Mouse (Mus musculus): ENCODE results near the gene Rdh16f1.
"Not testable (repeated sequence)": the region's sequence is repeated elsewhere in the genome, so short reads cannot be mapped to it uniquely, and the experiment has no call there.

The Rdh16f1 gene

GRCm38 (mm10) chr10:127748847-127749612, 10.6 kb upstream of the Rdh16f1 start:
- no peak for ATAC-seq (ENCODE audit: insufficient number of reproducible peaks, low FRiP score, low TSS enrichment)

DNA sequence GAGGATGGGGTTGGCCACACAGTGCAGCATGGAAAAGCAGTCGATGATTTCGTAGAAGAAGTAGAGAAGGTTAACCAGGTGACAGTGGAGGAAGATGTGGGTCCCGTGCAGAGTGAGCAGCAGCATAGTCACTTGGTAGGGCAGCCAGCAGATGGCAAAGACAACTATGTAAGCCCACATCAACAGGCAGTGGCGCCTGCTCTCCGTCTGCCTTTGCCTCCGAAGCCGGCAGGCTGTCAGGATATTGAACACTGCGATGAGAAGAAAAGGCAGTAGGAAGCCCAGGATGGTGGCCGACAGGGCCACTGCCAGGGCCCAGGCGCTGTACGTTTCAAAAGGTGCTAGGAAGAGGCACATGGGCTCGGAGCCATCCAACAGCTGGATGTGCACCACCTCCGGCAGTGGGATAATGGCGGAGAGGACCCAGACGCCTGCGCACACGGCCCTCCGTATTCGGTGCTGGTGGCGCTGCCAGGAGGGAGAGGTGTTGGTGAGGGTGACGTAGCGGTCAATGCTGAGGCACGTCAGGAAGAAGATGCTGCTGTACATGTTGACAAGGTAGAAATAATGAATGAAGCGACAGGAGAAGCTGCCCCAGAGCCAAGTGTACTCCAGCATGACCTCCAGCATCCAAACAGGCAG, 9.3 kb upstream of the Rdh16f1 start:
- ATAC-seq (ENCODE audit: insufficient number of reproducible peaks, low FRiP score, low TSS enrichment), result no peak

- ATAC-seq (ENCODE audit: insufficient number of reproducible peaks, low FRiP score, low TSS enrichment), result no peak
These were observed 8.0 kb upstream of the Rdh16f1 start, which contains the start of gene Gpr182 for GRCm38 (mm10) chr10:127751548-127751947. Gene Gpr182 (minus strand): TSS chr10:127751732.

DNA sequence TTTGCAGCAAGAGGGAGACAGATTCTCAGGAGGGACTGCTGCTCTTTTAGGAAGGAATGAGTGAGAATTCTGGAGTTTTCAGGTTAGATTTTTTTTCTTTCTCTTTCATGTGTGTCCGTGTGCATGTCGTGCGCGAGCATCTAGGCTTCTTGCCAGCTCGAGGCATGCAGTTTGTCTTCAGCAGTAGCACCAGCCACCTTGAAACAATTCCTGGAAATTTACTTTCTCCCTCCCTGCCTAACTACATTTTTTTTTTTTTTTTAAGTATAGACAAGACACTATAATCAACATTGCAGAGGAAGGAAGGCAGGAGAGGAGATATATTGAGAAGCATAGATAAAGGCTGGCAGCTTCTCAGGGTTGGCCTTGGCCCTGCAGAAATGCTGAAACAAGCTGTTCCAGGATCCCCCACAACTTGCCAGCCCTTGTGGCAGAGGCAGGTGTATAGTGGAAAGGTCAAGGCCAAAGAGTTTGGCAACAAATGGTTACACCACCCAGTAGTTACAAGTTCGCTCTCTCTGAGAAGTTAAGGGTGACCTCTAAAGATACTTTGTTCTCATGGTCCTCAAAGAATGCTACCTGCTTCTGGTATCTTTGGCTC, 4.9 kb upstream of the Rdh16f1 start:
- ATAC-seq (ENCODE audit: insufficient number of reproducible peaks, low FRiP score, low TSS enrichment), result no peak

DNA sequence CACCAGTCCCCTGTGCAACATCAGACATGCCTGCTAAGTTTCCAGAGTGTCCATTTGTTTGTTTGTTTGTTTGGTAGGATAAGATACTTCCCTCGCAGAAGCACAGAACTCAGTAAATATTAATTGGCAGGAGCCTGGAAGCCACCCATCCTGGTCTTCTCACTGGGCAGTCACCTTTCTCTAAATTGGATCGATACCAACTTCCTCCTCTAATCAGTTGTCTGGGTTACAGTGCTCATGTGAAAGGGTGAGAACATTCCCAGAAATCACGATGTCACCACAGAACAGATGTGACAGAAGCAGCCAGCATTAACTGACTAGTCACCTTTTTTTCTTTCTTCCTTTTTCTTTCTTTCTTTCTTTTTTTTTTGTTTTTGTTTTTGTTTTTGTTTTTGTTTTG, 4.3 kb upstream of the Rdh16f1 start:
- no peak for ATAC-seq (ENCODE audit: insufficient number of reproducible peaks, low FRiP score, low TSS enrichment)

DNA sequence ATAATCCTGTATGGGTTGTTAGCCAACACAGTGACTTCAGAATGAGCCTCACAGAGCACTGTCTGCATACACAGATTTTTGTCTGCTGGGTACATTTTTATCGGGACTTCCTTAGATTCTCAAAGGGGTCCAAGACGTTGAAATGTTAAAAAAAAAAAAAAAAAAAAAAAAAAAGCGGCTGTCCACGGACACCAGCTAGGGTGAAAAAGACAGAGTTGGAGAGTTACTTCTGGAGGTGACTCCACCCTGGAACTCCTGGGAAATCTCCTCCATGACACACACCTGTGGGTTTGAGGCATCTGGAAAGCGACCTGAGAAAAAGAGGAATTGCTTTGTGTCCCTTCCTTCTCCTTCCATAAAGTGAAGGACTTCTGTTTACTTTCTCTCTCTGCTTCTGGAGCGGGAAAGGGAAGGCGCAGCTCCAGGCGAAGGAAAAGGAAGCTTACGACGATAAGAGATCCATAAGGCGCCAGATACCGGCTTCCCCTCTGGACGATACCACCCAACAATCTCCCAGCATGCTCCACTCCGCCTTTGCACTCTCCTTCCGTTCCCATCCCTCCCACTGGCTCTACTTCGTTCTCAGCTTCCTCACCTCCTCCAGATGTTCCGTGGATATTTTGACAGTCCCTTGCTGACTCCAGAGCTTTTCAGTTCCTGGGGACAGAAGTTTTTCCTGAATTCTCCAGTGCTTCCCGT, 3.7 kb upstream of the Rdh16f1 start:
- ATAC-seq (ENCODE audit: insufficient number of reproducible peaks, low FRiP score, low TSS enrichment), result no peak

GRCm38 (mm10) chr10:127762926-127763325, 3.3 kb downstream of the Rdh16f1 start:
- not testable (repeated sequence) for ATAC-seq (ENCODE audit: insufficient number of reproducible peaks, low FRiP score, low TSS enrichment)

DNA sequence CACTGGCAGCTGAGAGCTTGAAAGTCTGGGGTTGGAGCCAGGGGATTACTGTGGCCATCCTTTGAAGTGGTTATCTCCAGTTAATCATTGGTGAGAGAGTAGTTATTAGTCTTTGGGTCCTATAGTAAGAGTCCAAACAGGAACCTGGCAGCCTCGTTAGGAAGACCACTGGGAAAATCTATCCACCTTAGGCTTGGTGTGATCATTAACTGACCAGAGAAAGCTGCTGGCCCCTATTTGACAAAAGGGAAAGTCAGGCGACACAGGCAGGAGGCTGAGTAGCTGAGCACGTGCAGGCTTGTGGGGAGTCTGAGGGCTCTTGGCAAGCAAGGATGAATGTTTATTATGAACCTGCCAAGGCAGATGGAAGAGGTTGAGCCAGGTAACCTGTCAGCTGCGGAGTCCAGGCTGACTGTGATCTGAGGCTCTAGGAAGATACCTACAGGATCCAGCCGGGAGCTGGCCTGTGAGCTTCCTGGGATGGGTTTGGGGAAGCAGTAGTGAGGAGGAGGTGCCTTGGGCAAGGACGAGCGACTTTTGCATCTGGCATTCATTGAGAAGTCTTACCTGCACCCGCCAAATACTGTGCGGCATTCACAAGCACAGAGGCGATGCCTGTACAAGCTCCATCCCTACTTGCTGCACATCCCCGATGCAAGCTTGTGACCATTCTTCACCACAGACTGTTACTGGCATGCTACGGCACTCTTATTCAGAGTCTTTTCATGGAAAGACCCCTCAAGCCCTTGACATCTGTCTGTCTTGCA, 4.5 kb downstream of the Rdh16f1 start:
- peak; percentile 52; the same call in 1 of the 2 replicates for ATAC-seq (ENCODE audit: insufficient number of reproducible peaks, low FRiP score, low TSS enrichment)

DNA sequence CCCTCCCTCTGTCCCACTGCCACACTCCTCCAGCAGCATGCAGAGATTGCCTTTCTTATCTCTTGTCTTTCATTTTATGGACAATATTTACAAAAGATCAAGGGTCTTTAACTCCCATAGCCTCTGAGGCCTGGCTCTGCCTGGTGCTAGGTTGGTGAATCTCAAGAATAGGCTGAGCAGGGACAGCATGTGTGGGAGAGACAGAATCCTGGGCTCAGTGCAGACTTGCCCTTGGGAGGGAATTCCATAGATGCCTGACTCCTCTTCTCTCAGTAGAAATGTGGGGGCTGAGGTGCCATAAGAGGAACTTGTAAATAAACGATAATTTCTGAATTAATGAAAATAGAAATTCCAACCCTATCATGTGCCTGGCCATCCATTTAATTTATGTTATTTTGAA, 7.0 kb downstream of the Rdh16f1 start:
- no peak for ATAC-seq (ENCODE audit: insufficient number of reproducible peaks, low FRiP score, low TSS enrichment)

DNA sequence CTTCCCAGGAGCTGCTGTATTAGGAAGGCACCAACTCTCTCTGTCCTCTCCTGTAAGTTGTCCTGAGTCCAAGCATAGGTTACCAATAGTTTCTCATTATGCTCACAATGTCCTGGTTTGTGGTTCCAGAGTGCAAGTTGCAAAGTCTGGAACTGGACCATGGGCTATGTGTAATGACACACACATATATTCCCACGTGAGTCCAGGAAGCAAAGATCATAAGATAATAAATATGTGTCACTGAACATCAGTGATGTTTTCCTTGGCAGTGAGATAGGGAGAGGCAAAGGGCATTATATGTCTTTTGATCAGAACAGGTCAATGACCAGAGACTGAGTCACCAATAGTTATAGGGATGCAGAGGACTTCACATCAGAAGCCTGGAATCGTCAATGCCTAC, 16.4 kb downstream of the Rdh16f1 start, which contains the start of gene Rdh9:
Gene Rdh9 (plus strand): TSS at position 376 of the 400 bp plus-strand sequence.
- ATAC-seq (ENCODE audit: insufficient number of reproducible peaks, low FRiP score, low TSS enrichment), result no peak

DNA sequence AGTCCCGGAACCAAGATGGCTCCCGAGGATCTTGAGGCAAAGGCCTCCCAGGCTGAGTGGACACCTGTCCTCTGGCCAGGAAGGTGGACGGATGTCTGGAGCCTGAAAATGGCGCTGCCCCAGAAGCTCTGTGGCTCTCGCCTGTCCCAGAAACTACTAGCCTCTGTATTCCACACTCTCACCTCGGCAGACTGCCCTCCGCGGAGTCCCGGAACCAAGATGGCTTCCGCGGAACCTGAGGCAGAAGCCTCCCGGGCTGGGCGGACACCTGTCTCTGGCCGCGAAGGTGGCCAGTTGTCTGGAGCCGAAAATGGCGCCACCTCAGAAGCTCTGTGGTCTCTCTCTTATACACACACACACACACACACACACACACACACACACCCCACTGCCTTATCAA, 22.7 kb downstream of the Rdh16f1 start:
- not testable (repeated sequence) for ATAC-seq (ENCODE audit: insufficient number of reproducible peaks, low FRiP score, low TSS enrichment)

GRCm38 (mm10) chr10:127785411-127785810, 25.8 kb downstream of the Rdh16f1 start:
- ATAC-seq (ENCODE audit: insufficient number of reproducible peaks, low FRiP score, low TSS enrichment), result not testable (repeated sequence)

DNA sequence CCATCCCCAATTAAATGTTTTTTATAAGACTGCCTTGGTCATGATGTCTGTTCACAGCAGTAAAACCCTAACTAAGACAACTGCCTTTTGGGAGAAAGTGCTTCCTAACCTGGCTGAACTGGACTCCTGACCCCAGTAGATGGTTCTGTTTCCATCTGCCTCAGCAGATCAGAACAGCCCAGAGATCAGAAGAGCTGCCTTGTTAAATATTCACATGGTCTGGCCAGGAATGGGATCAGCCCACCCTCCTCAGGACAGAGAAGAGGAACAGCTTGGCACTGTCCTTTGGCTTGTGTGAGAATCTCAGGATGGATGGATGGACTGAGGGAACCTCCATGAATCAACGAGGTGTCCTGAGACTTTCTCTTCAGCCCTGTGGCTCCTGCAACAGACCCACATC, 39.7 kb downstream of the Rdh16f1 start:
- no peak for ATAC-seq (ENCODE audit: insufficient number of reproducible peaks, low FRiP score, low TSS enrichment)

DNA sequence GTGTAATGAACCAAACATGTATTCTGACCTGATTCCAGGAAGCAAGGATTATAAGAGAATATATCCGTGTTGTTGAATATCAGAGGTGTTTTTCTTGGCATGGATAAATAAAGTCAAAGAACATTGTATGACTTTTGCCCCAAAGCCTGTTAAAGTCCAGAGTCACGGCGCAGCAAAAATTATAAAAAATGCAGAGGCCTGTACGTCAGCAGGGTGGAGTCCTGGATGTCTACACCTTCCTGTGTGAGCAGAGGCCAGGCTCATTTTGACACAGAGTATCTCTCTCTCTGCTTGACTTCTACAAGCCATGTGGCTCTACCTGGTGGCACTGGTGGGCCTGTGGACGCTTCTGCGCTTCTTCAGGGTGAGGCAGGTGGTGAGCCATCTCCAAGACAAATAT, 41.3 kb downstream of the Rdh16f1 start, which contains the start of gene Rdh16:
Gene Rdh16 (plus strand): TSS at position 262 of the 400 bp plus-strand sequence.
- no peak for ATAC-seq (ENCODE audit: insufficient number of reproducible peaks, low FRiP score, low TSS enrichment)

DNA sequence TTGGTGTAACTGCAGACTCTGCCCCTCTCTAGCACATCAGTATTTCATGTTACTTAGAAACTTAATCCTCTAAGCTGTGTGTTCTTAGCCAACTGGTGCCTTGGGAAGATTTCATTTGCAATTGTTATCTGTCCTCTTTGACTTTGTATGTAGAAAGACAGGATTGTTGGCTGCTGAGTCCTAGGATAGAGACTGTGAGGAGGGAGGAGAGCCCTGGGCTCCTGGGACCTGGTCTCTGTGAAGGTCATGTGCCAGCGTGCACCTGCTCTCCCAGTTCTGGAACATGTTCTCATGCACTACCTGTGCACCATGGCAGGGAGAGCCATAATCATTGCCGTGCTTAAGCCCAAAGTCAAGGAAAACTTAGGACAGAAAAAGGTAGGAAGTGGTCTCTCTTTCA, 42.0 kb downstream of the Rdh16f1 start:
- no peak for ATAC-seq (ENCODE audit: insufficient number of reproducible peaks, low FRiP score, low TSS enrichment)

DNA sequence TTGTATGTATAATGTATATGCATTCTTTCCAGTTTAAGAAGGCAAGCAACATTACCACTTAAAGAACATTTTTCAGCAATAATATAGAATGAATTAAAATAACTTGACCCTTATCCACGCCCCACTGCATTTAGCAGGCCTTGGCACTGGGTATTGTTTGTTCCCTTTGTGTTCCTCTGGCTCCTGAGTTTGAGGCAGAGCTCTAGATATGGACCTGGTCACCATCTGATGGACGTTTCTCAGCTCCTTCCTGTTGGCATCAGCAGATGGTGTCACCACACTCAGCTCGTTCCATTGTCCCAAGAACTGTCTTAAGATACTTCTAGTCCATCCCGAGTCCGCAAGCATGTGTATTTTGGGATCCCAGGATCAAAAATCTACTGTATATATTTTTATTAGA, 42.6 kb downstream of the Rdh16f1 start:
- no peak for ATAC-seq (ENCODE audit: insufficient number of reproducible peaks, low FRiP score, low TSS enrichment)

DNA sequence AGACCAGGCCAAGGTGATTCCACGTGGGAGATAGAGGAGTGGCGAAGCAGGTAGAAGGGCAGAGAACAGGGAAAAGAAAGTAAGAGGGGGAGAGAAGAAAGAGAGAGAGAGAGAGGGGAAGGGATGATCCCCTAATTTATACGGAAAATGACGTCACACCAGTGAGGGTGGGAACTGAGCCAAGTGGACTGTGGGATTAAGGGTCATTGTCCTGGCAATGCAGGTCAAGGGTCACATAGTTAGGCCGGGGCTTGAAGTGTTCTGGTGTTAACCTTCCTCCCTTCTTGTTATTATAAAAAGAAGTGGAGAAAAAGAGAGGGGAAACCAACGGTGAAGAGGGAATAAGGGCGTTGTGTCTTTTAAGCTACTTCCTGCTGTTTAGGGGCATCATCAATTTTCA, 44.8 kb downstream of the Rdh16f1 start:
- no peak for ATAC-seq (ENCODE audit: insufficient number of reproducible peaks, low FRiP score, low TSS enrichment)

- no peak for ATAC-seq (ENCODE audit: insufficient number of reproducible peaks, low FRiP score, low TSS enrichment)
These were observed 56.3 kb downstream of the Rdh16f1 start for GRCm38 (mm10) chr10:127815888-127816287.

DNA sequence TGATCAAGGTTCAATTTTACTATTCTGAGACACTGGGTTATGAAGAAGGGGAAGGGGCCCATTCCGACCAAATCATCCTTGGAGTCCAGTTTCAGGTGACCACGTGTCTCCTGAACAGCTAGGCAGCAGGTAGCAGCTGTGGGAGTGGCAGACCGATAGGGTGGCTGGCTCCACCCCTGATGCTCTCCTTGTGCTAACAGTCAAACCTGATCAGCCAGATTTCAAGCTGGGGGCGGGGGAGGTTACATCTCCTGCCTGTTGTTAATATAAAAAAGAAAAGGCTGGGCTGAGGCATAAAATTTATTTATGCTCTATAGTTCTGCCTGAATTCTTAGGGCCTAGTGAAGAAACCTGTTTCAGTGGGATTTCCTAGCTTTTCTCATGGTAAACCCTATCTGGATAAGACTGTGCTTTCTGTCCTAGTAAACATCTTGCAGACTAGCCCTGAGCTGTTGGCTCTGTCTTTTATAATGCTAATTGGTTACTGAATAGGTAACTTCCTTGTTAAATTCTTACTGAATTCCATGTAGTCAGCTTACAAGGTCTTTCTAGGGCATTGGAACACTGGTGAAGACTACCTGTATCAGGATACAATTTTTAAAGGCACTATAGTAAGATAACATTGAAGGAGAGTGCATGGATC, 57.8 kb downstream of the Rdh16f1 start:
- ATAC-seq (ENCODE audit: insufficient number of reproducible peaks, low FRiP score, low TSS enrichment), result not testable (repeated sequence)

Measured in cerebellum, adult (tissue).